Mouse (Mus musculus) midbrain, embryonic 16.5 days (tissue): ENCODE measurements around the gene Zdhhc11. TPM values are rescaled to one million over a fixed set of nuclear protein-coding genes. Genes with fewer than 3 reads are reported as not detected.

Experiments used
- ATAC-seq: fragments of 200-750 bp; cut with Nextera tagmentation; 2 replicates; pipeline ENCODE4 v1.8.0; 2017; ENCODE audit warnings: moderate TSS enrichment
- H3K27ac ChIP-seq: fragments of 300-500 bp; sonication (generic); 2 replicates; pipeline ENCODE4 v1.5.1; 2014; ENCODE audit warnings: mild to moderate bottlenecking, low read length, mixed read lengths
- H3K27me3 ChIP-seq: fragments of 300-500 bp; sonication (generic); 2 replicates; pipeline ENCODE4 v1.6.1; 2014; ENCODE audit warnings: low read depth, low read length, mixed read lengths; ENCODE audit not compliant: control insufficient read depth, insufficient read depth
- H3K36me3 ChIP-seq: fragments of 300-500 bp; sonication (generic); 2 replicates; pipeline ENCODE4 v1.6.1; 2014; ENCODE audit warnings: mild to moderate bottlenecking, low read length, moderate library complexity, mixed read lengths; ENCODE audit not compliant: control insufficient read depth, insufficient read depth
- H3K4me1 ChIP-seq: fragments of 300-500 bp; sonication (generic); 2 replicates; pipeline ENCODE4 v1.6.1; 2014; ENCODE audit warnings: mild to moderate bottlenecking, low read length, mixed read lengths; ENCODE audit not compliant: control insufficient read depth, insufficient read depth
- H3K4me2 ChIP-seq: fragments of 300-500 bp; sonication (generic); 2 replicates; pipeline ENCODE4 v1.6.1; 2014; ENCODE audit warnings: mild to moderate bottlenecking, low read length, mixed read lengths
- H3K4me3 ChIP-seq: fragments of 300-500 bp; sonication (generic); 2 replicates; pipeline ENCODE4 v1.5.1; 2014; ENCODE audit warnings: low read depth, mild to moderate bottlenecking, low read length, moderate library complexity, mixed read lengths
- H3K9ac ChIP-seq: fragments of 300-500 bp; sonication (generic); 2 replicates; pipeline ENCODE4 v1.6.1; 2014; ENCODE audit warnings: low read depth, low read length, mixed read lengths
- H3K9me3 ChIP-seq: fragments of 300-500 bp; sonication (generic); replicated peaks from 2 replicates; pipeline ENCODE4 v1.6.1; 2014; ENCODE audit warnings: mild to moderate bottlenecking, low read length, mixed read lengths; ENCODE audit not compliant: control insufficient read depth, poor library complexity, severe bottlenecking
- WGBS: fragments of 180-500 bp; shearing (Covaris S2); extraction: QIAGEN DNeasy Blood & Tissue Kit; methylation state at CpG from one replicate; pipeline ENCODE4 v1.1.7; 2014; 5-methylcytosine and 5-hydroxymethylcytosine counted together
- polyA plus RNA-seq: library from polyadenylated mRNA; unstranded; fragments of >200 nt; fragmentation: Nextera tagmentation; extraction: Ambion mirVana; gene quantifications from 2 replicates; pipeline ENCODE4 v1.2.1, GENCODE M21; 2015

The Zdhhc11 gene
- not detected in 2 replicates for polyA plus RNA-seq

DNA sequence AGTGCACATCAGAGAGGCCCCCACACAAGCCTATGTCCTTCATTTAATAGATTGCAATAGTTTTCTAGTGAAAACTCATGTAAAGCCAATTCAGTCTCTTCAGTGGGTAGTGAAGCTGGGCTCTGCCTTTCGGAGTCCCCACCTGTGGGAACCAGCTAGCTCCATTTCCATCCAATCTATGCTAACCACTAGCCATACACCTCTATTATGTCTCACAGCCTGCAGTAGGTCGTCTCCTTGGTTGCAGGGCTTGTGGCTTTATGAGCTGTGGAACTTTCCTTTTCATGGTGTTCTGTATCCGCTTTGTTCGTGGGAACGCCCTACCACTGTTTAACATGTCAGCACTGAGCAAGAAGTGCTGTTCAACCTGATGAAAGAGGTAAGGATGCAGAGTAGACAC is at the start of gene Zdhhc11:
Gene Zdhhc11, plus strand, starts transcription at position 301 of the 400 bp plus-strand sequence.
- Histone ChIP-seq H3K4me2 (no peak within 1 kb of the TSS), H3K27me3 (no peaks in the 10 kb centered on the region), H3K36me3 (peaks cover 27% of the 10 kb centered on the region), H3K27ac (no peak within 1 kb of the TSS), H3K9ac (no peak within 1 kb of the TSS), H3K9me3 (no peaks in the 10 kb centered on the region), H3K4me3 (no peak within 1 kb of the TSS), H3K4me1 (no peaks in the 10 kb centered on the region)
- ATAC-seq = no peak
- 92% methylated on average over 5 of the region's 5 CpGs for WGBS

- H3K9ac ChIP-seq = no peak overlapping the region
- no peak overlapping the region for H3K27ac ChIP-seq
- no peaks in the 10 kb centered on the region for H3K9me3 ChIP-seq
- no peaks in the 10 kb centered on the region for H3K27me3 ChIP-seq
- 85% methylated on average over 10 of the region's 10 CpGs for WGBS
- peaks cover 5% of the 10 kb centered on the region for H3K4me1 ChIP-seq
- no peak for ATAC-seq
- no peaks in the 10 kb centered on the region; the same call in 1 of the 2 replicates for H3K36me3 ChIP-seq
- no peak overlapping the region for H3K4me2 ChIP-seq
- no peak overlapping the region for H3K4me3 ChIP-seq
Observed at GRCm38 (mm10) chr13:73932201-73932600, 31.4 kb upstream of the Zdhhc11 start.

- ATAC-seq = no peak
- peak overlapping the region; percentile 87 for H3K4me2 ChIP-seq
- WGBS = 15% methylated on average over 5 of the region's 5 CpGs
- H3K4me1 ChIP-seq = peaks cover 13% of the 10 kb centered on the region
- no peak overlapping the region for H3K27ac ChIP-seq
- peak overlapping the region; percentile 86 for H3K9ac ChIP-seq
- no peaks in the 10 kb centered on the region for H3K27me3 ChIP-seq
- peaks cover 4% of the 10 kb centered on the region for H3K36me3 ChIP-seq
- peak overlapping the region; percentile 84 for H3K4me3 ChIP-seq
- H3K9me3 ChIP-seq = no peaks in the 10 kb centered on the region
Observed at GRCm38 (mm10) chr13:73936938-73937320, 26.7 kb upstream of the Zdhhc11 start.

DNA sequence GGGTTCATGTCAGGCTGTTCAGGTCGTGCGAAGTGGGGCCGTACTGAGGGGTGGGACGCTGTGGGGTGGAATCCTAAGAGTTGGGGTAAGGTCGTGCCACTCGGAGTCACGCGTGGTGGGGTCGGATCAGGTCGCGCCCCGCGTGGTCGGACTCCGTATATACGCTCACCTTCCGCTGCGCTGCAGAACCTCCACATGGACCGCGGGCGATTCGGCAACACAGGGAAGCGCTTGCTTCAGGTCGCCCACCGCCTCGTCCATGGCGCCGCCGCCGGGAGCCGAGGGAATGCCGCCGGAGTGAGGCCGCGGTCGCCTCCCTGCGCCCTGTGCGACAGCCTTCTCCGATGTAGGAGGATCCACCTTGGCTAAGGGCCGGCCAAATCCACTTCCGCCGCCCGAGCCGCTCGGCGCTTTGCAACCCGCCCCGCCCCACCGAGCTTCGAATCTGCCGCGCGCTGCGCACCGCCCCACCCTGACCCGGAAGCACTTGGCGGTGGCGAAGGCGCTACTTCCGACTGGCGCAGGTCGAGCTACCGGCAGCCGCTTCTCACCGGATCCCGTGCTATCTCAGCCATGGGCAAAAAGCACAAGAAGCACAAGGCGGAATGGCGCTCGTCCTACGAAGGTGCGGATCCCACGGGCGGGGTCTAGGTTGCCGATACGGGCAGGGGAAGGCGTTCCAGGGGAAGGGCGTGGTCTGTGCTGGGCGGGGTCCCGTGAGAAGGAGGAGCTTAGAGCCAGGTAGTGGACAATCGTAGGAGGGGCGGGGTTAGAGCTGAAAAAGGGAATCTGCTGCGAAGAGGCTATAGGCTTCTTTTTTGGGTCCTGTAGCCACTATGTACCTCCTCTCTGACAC is 26.1 kb upstream of the Zdhhc11 start, which contains the start of the genes Trip13 and Brd9:
Gene Trip13, minus strand, starts transcription at position 464 of the 856 bp plus-strand sequence.
Gene Brd9, plus strand, starts transcription at position 491 of the 856 bp plus-strand sequence.
- H3K4me3 ChIP-seq = peak within 1 kb of the TSS; percentile 84
- peaks cover 11% of the 10 kb centered on the region for H3K36me3 ChIP-seq
- H3K9ac ChIP-seq = peak within 1 kb of the TSS; percentile 86
- ATAC-seq = peak; percentile 97
- under 1% methylated on average over 82 of the region's 82 CpGs for WGBS
- peak within 1 kb of the TSS; percentile 87 for H3K4me2 ChIP-seq
- peak within 1 kb of the TSS; percentile 90 for H3K27ac ChIP-seq
- no peaks in the 10 kb centered on the region for H3K27me3 ChIP-seq
- H3K4me1 ChIP-seq = peaks cover 13% of the 10 kb centered on the region
- no peaks in the 10 kb centered on the region for H3K9me3 ChIP-seq

- H3K4me3 ChIP-seq = peak overlapping the region; percentile 84
- ATAC-seq = peak; percentile 57
- no peaks in the 10 kb centered on the region for H3K27me3 ChIP-seq
- peaks cover 16% of the 10 kb centered on the region for H3K36me3 ChIP-seq
- peak overlapping the region; percentile 87 for H3K4me2 ChIP-seq
- peak overlapping the region; percentile 90 for H3K27ac ChIP-seq
- H3K9ac ChIP-seq = peak overlapping the region; percentile 86
- no peaks in the 10 kb centered on the region for H3K9me3 ChIP-seq
- peaks cover 13% of the 10 kb centered on the region for H3K4me1 ChIP-seq
- WGBS = 44% methylated on average over 13 of the region's 13 CpGs
Observed at GRCm38 (mm10) chr13:73938177-73938560, 25.5 kb upstream of the Zdhhc11 start.

GRCm38 (mm10) chr13:73939101-73939500 is 24.6 kb upstream of the Zdhhc11 start:
- no peaks in the 10 kb centered on the region for H3K9me3 ChIP-seq
- no peak overlapping the region for H3K4me3 ChIP-seq
- 91% methylated on average over 5 of the region's 5 CpGs for WGBS
- peaks cover 13% of the 10 kb centered on the region for H3K4me1 ChIP-seq
- no peaks in the 10 kb centered on the region for H3K27me3 ChIP-seq
- H3K27ac ChIP-seq = no peak overlapping the region
- no peak for ATAC-seq
- no peak overlapping the region for H3K4me2 ChIP-seq
- peaks cover 22% of the 10 kb centered on the region for H3K36me3 ChIP-seq
- H3K9ac ChIP-seq = no peak overlapping the region

- no peak overlapping the region for H3K4me2 ChIP-seq
- no peak overlapping the region for H3K9ac ChIP-seq
- peaks cover 45% of the 10 kb centered on the region for H3K36me3 ChIP-seq
- ATAC-seq = no peak
- 98% methylated on average over 9 of the region's 9 CpGs for WGBS
- no peak overlapping the region for H3K27ac ChIP-seq
- no peaks in the 10 kb centered on the region for H3K27me3 ChIP-seq
- H3K4me3 ChIP-seq = no peak overlapping the region
- H3K9me3 ChIP-seq = no peaks in the 10 kb centered on the region
- H3K4me1 ChIP-seq = no peaks in the 10 kb centered on the region
Observed at GRCm38 (mm10) chr13:73944606-73945005, 19.0 kb upstream of the Zdhhc11 start.

DNA sequence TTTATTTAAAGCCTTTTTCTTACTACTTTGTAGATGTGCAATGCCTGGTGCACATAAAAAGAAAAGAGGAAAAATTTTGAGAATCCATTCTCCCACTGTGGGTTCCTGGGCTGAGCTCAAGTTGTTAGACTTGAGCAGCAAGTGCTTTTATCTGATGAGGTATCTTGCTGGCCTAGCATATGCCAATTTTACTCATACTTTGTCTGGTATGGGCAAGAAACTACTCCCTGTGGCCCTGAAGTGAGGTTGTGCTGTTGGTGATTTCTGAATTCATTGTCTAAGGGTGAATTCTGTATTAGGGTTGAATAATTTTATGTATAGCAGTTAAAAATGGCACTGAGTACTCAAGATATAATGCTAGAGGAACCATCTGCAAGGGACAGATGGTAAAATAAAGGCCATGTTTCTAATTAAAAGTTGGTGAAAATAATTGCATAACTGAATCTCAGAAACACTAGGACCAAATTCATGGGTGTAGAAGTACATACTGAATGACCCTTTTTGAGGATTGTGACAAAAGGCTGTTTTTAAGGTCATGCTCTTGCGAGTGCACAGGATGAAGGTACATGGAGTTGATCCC is 10.0 kb upstream of the Zdhhc11 start:
- H3K9me3 ChIP-seq = no peaks in the 10 kb centered on the region
- H3K9ac ChIP-seq = no peak overlapping the region
- H3K27me3 ChIP-seq = no peaks in the 10 kb centered on the region
- H3K4me2 ChIP-seq = no peak overlapping the region
- peaks cover 61% of the 10 kb centered on the region for H3K36me3 ChIP-seq
- H3K4me3 ChIP-seq = no peak overlapping the region
- H3K4me1 ChIP-seq = no peaks in the 10 kb centered on the region
- ATAC-seq = no peak
- no peak overlapping the region for H3K27ac ChIP-seq
- WGBS = 97% methylated on average over 1 of the region's 1 CpGs

- Histone ChIP-seq H3K27me3 (no peaks in the 10 kb centered on the region), H3K9me3 (no peaks in the 10 kb centered on the region), H3K4me1 (no peaks in the 10 kb centered on the region), H3K9ac (no peak overlapping the region), H3K36me3 (peaks cover 57% of the 10 kb centered on the region), H3K27ac (no peak overlapping the region), H3K4me2 (no peak overlapping the region), H3K4me3 (no peak overlapping the region)
- 74% methylated on average over 6 of the region's 6 CpGs for WGBS
- no peak for ATAC-seq
Observed at GRCm38 (mm10) chr13:73954666-73955065, 9.0 kb upstream of the Zdhhc11 start.
